Mouse (Mus musculus) CD4-positive, CD25-positive, alpha-beta regulatory T cell, adult 4 months (primary cell): ENCODE measurements at regions not wholly inside any gene's neighbourhood (a gene's known extent, or its start where the extent isn't known, plus 50 kb on each side); places are given as distances from the start of the nearest gene placed in this dataset.

ENCODE experiments used
- ATAC-seq: one replicate; pipeline ENCODE4 v1.8.0; 2017

DNA sequence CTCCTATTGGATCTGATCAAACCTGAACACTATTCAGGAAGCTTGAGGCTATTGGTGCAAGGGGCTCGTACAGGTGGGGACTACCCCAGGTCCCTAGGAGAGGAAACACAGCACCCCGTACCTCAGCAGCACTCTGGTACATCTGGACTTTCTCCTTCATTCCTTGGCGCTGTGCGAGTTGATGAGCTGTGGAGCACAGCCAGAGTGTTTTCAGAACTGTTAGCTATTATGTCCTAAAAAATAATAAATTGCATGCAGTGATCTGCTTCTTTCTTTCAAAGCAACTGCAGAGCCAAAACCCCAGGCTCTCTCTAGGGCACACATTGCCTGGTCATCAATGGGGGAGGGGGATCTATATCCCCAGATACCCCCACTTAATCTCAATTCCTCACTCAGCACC lies 122.6 kb downstream of the Gm12728 start:
- no peak for ATAC-seq

DNA sequence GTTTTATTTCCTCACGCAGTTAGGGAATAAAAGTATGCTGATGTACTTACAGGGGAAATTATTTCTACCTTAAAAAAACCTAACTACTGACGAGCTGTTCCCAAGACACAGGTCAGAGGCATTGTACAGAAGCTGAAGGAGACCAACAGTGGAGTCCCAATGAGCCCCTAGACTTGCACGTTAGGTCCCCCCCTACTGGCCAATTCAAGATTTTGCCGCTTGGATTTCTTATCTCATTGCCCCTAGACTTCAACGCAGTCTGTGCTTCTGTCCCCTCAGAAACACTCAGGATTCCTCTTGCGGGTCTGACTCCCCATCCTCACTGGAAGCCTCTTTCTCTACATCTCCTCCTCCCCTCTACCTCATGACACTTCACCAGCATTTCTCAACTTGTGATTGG lies 125.3 kb downstream of the Gm12728 start:
- ATAC-seq, result no peak

DNA sequence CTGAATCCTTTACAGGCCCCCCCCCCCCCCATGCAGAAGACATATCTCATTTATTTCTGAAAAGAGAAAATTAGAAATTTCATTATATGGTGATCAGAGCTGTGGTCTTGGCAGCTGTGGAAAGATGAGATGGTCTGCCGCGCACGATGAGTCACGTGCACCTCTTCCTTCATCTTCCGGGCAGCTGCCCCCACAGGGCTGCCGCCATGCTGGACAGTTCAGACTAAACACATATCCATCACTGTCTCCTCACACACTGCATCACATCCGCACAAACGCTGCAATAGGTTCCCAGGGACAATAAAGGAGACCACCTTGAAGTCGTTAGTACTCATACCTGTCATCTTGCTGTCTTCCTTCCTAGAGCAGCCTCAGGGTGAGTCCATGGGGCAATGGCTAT lies 126.6 kb downstream of the Gm12728 start:
- no peak for ATAC-seq

DNA sequence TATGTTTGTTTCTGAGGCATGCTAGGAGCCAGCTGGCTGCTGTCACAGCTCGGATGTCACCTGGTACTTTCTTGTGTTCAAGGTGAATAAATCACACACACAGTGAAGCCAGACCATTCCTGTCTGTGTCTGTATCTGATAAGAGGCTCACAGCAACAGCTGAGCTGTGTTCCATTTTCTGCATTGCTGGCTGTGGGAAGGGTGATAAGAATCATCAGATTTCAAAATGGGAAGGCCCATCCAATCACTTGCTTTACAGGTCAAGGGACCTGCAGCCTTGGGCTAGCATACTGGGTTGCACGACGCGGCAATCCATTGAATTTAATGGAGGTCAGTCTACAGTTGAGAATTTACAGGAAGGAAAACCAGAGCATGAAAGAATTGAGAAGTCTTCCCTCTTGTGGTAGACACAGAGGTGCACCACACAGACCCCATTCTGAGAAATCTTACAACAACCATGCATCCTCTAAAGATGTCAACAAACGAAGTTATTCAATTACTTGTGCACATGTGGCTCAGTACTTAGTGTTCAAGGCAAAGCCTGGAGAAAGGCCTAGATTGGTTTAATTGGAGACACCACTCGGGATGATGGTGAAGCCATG lies 135.2 kb downstream of the Gm12728 start:
- no peak for ATAC-seq

DNA sequence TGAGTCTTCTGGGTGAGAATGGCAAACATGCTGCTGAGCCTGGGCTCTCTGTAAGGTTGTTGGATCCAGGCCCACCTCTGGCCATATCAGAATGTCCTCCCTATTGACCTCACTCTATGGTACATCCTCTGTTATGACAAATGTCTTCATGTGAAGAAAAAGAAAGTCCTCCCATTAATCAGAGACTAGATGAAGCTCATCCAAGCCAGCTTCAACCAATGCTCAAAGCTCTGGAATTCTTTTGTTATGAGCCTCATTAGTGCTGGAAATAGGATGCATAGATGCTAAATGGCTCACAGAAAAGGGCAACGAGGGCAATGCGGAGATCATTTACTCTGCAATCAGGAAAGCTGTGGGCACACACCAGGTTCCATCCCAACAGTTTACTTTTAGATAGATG lies 135.8 kb downstream of the Gm12728 start:
- no peak for ATAC-seq

DNA sequence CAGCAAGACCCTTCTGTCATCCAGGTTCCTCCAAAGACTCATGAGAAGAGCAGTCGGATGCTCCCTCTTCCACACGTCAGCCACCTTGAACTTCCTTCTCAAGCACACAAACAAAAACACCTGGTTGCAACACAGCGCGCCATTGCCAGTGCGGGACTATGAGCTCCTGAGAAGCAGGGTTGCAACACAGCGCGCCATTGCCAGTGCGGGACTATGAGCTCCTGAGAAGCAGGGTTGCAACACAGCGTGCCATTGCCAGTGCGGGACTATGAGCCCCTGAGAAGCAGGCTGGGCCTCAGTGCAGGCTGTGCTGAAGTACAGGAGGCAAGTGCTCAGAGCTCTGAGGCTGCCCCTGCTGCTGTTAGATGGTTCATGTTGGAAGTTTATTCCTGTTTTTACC lies 140.0 kb downstream of the Gm12728 start:
- no peak for ATAC-seq

DNA sequence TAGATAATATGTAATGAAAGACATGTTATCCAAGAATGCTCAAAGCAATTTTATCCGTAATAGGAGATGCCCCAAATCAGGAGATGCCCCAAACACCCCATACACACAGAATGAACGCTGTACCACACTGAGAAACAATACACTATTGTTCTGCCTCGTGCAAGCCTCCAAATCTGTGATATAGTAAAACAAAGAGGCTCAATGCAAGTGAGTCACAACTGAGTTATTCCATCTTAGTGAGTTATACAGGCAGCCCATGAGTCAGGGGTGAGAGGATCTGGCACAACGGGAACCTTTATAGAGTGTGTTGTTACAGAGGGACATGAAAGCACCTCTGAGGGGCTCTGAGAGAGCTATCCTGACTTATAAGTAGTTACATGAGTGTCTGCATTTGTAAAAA lies 145.3 kb downstream of the Gm12728 start:
- no peak for ATAC-seq

DNA sequence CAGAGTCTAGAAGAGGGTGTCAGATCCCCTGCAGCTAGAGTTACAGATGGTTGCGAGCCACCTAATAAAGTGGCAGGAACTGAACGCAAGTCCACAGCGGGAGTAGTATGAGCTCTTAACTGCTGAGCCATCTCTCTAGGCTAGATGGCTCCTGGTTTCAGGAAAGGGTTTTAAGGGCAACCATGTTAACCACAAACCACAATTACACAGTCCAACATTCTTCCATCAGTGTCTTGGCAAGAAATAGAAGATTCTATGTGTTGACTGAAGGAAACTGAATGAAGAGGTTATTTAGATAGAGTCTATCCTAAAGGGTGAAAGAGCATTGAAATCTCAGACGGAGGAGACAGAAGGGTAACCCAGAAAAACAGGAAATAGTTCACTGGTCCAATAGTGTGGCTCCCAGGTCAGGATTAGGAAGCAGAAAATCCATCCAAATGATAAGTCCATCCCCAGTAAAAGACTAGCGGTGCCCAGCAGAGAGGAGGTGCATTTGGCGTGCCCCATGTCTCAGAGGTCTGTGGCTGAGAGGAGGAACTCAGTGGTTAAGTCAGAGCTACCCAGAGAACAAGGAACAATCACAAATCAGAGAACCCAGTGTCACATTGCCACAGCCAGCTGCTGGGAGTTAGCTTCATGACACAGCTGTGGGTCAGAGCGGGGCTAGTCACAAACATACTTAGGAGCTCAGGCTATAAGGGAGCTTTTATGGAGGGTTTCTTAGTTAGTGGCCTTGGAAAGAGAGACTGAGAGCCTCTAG lies 147.3 kb downstream of the Gm12728 start:
- no peak for ATAC-seq

DNA sequence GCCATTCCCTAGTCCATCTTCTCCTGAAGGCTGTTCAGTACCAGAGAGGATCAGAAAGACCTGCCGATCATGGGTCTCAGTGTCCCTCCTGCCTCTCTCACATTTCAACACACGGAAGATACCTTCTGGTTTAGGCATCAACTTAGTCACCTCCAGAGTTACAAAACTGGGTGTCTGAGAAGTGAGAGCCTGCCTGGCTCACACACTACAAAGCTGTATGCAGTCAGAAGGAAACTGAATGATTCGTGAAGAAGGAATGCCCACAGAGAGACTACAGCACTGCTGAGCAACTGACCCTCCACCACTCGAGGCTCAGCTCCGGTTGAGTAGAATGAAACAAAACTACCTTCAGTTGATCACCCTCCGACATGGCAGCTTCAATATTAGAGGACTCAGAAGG lies 147.9 kb downstream of the Gm12728 start:
- ATAC-seq, result no peak

DNA sequence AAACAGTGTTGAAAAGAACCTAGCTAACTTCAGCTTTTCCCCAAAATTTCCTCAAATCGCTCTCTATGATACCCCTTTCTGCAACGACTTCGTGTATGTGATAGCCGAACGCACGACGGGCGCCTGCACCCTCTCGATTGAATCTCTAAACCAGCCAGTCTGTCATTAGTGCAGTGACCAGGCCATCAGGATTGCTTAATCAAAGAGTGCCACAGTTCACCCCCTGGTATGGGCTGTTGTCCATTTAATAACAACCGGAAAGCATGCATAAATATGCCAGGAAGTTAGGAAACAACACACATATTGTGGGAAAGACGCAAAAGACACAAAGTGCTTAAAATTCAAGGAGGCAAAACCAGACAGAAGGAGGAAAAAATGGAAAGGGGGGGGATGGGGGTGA lies 149.2 kb downstream of the Gm12728 start:
- ATAC-seq, result no peak

DNA sequence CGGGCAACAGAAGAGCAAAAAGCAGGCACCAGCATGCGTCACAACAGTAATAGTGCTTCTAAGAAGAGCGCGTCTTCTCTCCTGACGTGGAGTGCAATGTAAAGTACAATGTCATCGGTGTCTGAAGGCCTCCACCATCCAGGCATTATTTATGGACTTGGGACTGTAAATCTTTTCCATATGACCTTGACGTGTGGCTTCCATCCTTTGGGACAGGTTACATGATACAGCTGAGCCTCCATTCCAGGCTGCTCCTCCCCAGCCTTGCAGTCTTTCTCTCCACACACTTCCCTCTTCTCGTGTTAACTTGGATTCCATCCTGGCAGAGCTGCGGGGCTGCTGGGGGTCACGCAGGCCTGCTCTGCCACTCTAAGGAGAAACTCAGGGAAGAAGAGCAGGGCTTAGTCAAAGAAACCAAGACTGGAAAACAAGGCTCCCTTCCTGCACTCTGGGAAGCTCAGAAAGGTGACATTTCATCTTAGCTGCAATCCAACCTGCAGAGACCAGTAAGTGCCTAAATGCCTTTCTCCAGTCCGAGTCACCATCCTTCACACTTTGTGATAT lies 150.0 kb downstream of the Gm12728 start:
- ATAC-seq, result no peak

DNA sequence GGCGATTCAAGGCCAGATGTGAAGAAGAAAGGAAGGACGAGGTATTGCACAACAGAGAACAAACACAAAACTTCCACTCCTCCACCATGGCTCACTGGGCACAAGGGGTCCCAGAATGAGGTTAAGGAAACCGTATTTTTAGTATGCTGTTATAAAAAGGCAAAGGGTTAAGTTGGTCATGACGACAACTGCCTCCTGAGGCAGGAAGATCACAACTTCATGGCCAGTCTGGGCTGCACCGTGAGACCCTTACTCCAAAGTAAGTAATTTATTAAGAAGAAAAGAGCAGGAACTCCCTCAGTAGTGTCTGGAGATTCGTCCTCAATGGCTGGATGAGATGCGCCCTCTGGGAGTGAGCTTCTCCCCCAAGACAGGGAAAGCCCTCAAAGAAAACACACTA lies 151.2 kb downstream of the Gm12728 start:
- no peak for ATAC-seq

DNA sequence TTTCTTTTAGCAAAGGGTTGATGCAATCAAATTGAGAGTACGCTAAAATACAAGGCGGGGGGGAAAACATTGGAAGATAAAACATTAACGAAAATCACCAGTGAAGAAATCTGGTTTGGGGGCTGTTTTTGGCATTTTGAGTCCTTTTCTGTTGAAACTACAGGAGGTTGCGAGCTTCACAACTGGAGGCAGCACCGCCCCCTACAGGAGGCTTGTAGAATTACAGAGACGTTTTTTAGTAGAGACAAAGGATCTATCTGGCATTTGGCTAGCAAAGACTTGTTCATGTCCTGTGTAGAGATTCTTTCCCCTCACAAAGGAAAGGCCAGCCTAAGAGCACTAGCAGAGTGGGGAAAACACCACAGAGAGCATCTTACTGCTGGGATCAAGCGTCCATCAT lies 152.1 kb downstream of the Gm12728 start:
- ATAC-seq, result no peak

DNA sequence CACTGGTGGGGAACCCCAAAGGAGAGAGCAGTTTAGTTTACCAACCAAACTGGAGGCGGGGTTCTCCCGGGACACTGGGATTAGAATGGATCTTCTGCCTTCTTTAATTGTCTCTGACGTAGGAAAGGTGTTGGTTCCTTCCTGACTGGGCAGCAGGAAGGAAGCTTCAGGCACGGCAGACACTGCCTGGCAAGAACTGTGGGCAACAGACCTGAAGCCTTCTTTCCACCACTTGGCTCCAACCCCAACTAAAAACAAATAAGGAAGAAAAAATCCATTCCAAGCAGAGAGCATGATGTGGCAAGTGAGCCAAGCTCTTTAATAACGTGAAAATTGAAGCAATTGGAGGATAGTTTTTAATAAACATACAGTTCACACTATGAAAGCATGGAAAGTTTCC lies 155.3 kb downstream of the Gm12728 start:
- ATAC-seq, result no peak

DNA sequence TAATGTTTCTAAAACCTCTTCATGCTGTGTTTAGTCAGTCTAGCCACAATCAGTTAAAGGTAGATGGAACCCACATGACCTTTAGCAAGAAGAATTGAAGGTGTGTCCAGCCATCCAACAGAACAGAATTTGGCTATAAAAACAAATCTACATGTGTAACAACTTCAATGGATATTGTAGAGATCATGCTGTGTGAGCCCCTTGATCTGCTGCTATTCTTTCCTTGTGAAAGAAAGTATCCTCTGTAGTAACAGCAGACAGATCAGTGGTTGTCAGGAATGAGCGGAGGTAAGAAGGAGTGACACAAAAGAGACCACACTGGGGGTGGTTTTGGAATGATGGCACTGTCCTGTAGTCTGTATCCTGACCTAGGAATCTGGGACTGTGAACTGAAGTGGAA lies 156.3 kb downstream of the Gm12728 start:
- ATAC-seq, result no peak

DNA sequence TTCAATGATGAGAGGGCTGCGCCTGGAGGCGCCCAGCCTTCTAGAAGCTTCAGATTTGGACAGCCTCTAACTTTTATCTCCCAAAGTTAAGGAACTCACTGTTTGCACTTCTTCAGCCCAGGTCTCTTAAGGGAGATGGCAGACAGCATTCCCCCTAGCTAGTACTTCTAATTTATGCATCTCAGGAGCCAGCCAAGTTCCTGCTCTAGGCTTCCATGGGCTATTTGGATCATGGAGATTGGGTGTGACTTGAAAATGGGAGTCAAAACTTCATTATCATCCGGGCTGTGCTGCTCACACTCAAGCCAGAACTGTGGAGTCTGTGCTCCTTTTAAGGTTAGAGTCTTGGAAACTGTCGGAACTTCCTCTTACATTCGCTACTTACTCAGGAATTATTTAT lies 158.7 kb downstream of the Gm12728 start:
- no peak for ATAC-seq

DNA sequence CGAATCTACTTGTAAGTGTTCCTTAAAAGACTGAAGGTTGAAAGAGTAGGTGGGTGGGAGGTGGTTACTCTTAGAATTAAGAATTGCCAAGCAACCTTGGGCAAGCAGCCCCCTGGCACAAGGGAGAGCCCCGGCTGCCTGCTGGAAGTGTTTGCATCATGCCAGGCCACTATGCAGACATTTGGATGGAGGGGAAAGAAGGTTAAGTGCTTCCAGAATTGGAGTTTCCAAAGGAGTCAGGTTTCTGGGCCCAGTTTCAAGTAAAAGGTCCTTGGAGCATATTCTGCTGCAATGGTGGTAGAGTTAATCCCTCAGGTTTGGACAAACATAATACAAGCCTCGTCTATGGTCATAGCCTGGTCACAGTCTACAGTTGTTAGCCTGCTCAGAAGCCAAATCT lies 162.7 kb downstream of the Gm12728 start:
- ATAC-seq, result no peak

DNA sequence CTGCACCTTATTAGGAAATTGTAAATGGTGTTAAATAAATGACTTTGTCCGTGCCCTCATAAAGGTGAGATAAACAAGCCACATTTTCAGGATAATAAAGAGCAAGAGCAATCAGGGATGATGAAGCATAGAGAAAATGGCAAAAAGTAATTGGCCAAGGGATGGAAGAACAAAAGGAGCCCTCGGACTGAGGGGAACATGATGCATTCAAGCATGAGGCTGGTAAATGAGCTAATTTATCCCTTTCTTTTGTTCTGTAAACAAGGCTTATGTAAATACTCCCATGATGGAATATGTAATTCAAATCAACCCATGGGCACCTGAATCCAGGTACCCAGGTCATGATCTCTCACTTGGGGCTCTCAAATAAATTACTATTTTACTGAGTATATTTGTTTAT lies 166.8 kb downstream of the Gm12728 start:
- ATAC-seq, result no peak

DNA sequence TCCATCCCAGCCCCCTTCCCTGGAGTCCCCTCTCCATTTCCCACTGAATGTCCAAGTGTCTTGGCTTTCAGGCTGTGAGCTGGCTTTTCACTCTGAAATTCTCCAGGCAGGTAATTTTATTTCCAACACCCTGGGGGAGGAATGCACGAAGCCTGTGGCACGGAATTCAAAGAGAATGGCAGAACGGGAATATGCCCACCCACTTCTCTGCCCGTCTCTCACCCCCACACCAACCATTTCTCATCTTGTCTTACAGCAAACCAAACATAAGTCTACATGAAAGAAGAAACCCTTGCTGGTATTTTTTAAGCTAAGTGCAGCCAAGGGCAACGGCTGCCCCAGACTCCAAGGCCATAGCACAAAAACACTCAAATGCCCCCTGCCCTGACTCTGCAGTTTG lies 168.7 kb downstream of the Gm12728 start:
- ATAC-seq, result no peak

DNA sequence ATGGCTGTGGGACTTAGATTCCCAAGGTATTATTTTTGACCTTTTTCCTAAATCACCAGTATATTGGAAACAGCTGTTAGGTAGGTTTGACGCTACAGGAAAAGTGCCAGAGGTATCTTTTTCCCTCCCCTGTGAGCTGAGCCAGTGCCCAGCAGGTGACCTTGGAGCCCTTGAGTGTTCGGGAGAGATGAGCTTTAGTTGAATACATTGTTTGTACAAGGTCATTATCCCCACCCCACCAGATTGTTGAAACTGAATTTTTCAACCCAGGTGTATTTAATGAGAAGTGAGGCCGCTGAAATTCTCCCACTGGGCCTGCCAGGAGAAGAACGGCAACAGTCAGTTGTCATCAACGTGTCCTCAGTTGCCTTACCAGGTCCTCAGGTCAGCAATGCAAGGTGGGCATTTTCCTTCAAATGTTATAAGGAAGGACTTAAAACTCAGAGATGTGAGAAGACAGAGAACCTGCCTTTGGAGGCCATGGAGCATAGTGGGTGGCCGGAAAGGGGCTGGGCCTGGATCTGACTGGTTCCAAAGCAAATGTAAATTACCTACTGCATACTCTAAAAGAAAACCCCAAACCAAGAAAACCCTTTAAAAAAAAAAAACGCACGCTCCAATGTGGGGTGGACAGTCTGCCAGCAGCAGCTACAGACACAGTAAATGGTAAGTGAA lies 172.2 kb downstream of the Gm12728 start:
- ATAC-seq, result no peak

DNA sequence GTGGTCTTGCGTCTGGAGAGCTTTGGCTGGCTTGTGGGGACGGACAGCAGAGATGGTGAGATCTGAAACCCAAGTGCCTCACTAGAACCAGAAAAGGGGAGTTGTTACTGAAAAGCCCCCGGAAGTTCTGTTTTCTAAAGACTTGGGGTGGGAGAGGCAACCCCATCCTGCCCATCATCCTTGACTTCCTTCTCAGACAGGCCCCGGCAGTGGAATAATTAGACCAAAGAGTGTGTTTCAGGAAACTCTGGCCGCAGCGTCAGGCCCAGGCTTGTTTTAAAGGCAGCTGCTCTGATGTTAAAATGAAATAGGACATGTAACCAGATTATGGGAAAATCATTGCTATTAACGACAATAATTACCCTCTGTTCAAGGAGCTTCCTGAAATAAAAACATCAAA lies 172.9 kb downstream of the Gm12728 start:
- ATAC-seq, result no peak

DNA sequence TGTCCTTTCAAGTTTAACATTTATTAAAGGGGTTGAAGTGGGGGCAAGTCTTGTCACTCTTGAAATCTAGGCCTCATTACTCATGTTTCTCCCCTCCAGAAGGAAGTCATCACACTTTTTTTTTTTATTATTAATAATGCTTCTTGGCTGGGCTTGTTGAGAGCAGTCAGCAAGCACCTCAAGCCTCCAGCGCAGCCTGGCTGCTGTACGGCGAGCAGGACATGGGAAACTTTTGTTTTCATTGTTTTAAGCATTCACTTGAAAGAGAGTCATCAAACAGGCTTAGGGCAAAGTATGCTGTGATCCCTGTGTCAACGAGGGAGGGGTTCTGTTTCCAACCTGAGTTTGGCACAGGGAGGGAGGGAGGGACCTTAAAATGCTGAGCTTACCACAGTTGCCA lies 178.7 kb downstream of the Gm12728 start:
- no peak for ATAC-seq

DNA sequence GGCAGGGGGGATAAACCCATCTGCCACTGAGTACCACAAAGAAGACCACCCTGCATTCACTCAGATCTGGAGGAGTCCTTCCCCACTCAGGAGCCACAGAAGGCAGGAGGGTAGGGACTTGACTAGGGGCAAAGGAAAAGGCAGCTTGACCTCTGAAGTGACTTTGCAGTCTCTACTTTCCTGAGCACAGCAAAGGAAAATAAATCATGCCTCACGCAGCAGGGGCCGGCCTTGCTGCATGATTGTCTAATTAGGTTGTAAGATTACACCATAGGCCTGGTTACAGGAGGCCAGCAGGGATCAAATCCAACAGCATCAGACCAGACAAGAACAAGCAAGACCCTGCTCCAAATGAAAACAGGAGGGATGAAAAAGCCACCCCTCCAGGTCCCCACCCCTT lies 180.0 kb downstream of the Gm12728 start:
- no peak for ATAC-seq

DNA sequence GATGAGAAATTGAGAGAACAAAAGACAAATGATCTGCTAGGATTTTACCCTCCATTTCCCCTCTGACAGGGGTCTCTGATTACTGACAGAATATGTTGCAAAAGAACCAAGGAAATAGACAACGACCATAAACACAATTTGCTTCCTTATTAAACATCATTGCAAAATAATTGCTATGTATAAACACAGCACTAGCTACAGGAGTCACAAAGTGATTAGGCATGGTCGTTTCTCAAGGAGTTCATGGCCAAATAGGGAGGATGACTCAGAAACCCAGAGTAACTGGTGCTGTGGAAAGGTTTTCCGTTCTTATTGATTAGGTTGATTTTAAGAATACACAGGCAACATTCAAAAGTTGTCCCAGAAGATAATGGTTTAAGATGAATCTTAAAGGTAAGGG lies 180.4 kb downstream of the Gm12728 start:
- no peak for ATAC-seq
